Mouse (Mus musculus) heart, adult 2 months (tissue): Measurements from ENCODE around the gene Runx1. TPM values are rescaled to one million over a fixed set of nuclear protein-coding genes. Genes with fewer than 3 reads are reported as not detected.

Source experiments
- DNase-seq, 2 experiments: peaks; one replicate each; pipeline ENCODE4 v3.0.0; 2021
- H3K27ac ChIP-seq: fragments of 200-600 bp; 2 replicates; pipeline ENCODE4 v1.8.1; 2022
- H3K27me3 ChIP-seq: fragments of 200-500 bp; 2 replicates; pipeline ENCODE4 v1.6.1; 2012; ENCODE audit warnings: mild to moderate bottlenecking, low read length, inconsistent platforms, mixed read lengths; ENCODE audit not compliant: control insufficient read depth, insufficient read depth
- H3K36me3 ChIP-seq: fragments of 200-500 bp; 2 replicates; pipeline ENCODE4 v1.6.1; 2012; ENCODE audit warnings: low read length, inconsistent platforms; ENCODE audit not compliant: control insufficient read depth, insufficient read depth
- H3K4me1 ChIP-seq: fragments of 200-500 bp; 2 replicates; pipeline ENCODE4 v1.6.1; 2011; ENCODE audit warnings: low read length; ENCODE audit not compliant: control insufficient read depth, insufficient read depth
- H3K4me3 ChIP-seq: fragments of 200-600 bp; 2 replicates; pipeline ENCODE4 v1.8.1; 2022
- H3K79me2 ChIP-seq: fragments of 200-500 bp; replicated peaks from 2 replicates; pipeline ENCODE4 v1.6.1; 2012; ENCODE audit warnings: mild to moderate bottlenecking, inconsistent platforms, low read length, moderate library complexity, mixed read lengths; ENCODE audit not compliant: control insufficient read depth, insufficient read depth
- H3K9ac ChIP-seq: fragments of 200-500 bp; 2 replicates; pipeline ENCODE4 v1.6.1; 2012; ENCODE audit warnings: low read depth, mild to moderate bottlenecking, control low read depth, inconsistent platforms, low read length, mixed read lengths
- CTCF ChIP-seq: fragments of 200-600 bp; IDR thresholded peaks from 2 replicates; pipeline ENCODE4 v1.8.1; 2022; ENCODE audit warnings: antibody characterized with exemption, mild to moderate bottlenecking, moderate library complexity
- EP300 ChIP-seq: fragments of 200-500 bp; IDR thresholded peaks from 2 replicates; pipeline ENCODE4 v1.6.1; 2011; ENCODE audit warnings: low read depth, low read length, control low read depth; ENCODE audit not compliant: insufficient read depth
- POLR2A ChIP-seq: fragments of 200-500 bp; IDR thresholded peaks from 2 replicates; pipeline ENCODE4 v1.6.1; 2011; ENCODE audit warnings: mild to moderate bottlenecking, low read depth, low read length, control low read depth; ENCODE audit not compliant: insufficient read depth
- WGBS: fragments of 180-500 bp; shearing (Covaris S2); methylation state at CpG from one replicate; pipeline ENCODE4 v1.1.7; 2018; 5-methylcytosine and 5-hydroxymethylcytosine counted together
- intact Hi-C: fragments of 180-260 bp; cut with DNase I; formaldehyde crosslinking; loops from one replicate; pipeline ENCODE4 v1.15.1; 2025
- polyA plus RNA-seq: library from polyadenylated mRNA; depleted of rRNA; stranded (reverse); fragments of >200 nt; gene quantifications from 2 replicates; pipeline ENCODE4 v1.2.3, GENCODE M21; 2012
- total RNA-seq, 2 experiments: library from RNA; stranded (reverse); gene quantifications; 2 replicates each; pipeline ENCODE4 v1.2.3; 2021

The Runx1 gene
- total and polyA plus RNA-seq, 3 experiments: 1.8 to 2.4 (median 2.1) TPM

DNA sequence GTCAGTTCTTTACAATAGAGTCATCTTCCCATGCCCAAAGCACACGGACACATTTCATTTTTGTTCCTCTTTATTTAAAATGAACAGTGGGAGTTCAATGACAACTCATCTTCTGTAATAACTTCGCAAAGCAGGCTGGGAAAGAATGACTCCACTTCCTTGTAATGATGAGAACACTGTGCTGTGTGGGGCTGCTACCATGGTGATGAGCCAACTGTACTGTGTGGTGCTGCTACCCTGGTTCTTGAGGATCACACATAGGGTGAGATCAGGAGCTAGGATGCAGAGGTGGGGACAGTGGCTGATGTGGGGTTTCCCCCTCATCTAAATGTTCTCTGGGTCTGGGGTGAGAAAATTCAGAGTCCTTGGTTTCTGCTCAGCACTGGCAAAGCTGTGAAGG is 38.2 kb upstream of the Runx1 start:
- no peak overlapping the region for H3K27ac ChIP-seq
- no peaks in the 10 kb centered on the region for H3K27me3 ChIP-seq
- peaks cover 2% of the 10 kb centered on the region for H3K4me1 ChIP-seq
- H3K36me3 ChIP-seq: no peaks in the 10 kb centered on the region
- no peak overlapping the region for H3K4me3 ChIP-seq
- no peak for TF ChIP-seq POLR2A
- TF ChIP-seq EP300: no peak
- no peak for TF ChIP-seq CTCF
- no peaks in the 10 kb centered on the region for H3K79me2 ChIP-seq
- WGBS: 58% methylated on average over 2 of the region's 2 CpGs
- H3K9ac ChIP-seq: no peak overlapping the region
- DNase-seq: no peak
- intact Hi-C loops: no loop called here

DNA sequence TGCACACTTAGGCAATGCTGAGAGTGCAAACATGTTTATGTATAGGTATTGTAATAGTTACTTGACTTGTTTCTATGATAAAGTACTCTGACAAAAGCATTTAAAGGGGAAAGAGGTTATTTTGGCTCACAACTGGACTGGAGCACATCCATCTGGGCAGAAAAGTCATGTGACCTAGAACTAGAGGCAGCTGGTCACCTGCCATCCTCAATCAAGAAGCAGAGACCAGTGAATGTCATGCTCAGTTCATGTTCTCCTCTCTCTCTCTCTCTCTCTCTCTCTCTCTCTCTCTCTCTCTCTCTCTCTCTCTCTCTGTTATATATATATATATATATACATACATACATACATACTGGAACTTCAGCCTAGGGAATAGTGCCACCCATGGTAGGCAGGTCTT is 37.2 kb upstream of the Runx1 start:
- Histone ChIP-seq H3K4me3 (no peak overlapping the region), H3K27me3 (no peaks in the 10 kb centered on the region), H3K79me2 (no peaks in the 10 kb centered on the region), H3K9ac (no peak overlapping the region), H3K36me3 (no peaks in the 10 kb centered on the region), H3K4me1 (peaks cover 2% of the 10 kb centered on the region), H3K27ac (no peak overlapping the region)
- TF ChIP-seq EP300: no peak
- no peak for TF ChIP-seq POLR2A
- TF ChIP-seq CTCF: no peak
- no peak for DNase-seq
- intact Hi-C loops: no loop called here

DNA sequence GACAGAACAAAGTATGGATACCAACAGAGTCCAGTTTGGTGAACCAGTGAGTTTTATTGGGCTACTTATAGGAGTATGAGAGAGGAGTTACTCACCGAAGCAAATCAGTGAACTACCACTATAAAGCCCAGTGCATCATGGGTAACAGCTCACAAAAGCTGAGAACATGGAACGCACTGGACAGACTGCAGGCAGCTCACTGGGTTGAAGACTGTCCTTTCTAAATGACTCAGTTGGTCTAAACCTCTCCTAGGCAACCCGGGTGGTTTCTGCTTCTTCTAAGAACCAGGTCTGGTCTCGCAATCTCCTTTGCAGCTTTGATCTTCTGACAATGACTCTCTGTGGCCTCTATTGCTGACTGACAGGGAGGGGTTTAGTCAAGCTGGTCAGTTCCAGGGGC is 36.5 kb upstream of the Runx1 start:
- Histone ChIP-seq H3K4me1 (peaks cover 2% of the 10 kb centered on the region), H3K27ac (no peak overlapping the region), H3K9ac (no peak overlapping the region), H3K27me3 (no peaks in the 10 kb centered on the region), H3K79me2 (no peaks in the 10 kb centered on the region), H3K4me3 (no peak overlapping the region), H3K36me3 (no peaks in the 10 kb centered on the region)
- intact Hi-C loops: no loop called here
- WGBS: 88% methylated on average over 4 of the region's 4 CpGs
- no peak for TF ChIP-seq EP300
- TF ChIP-seq POLR2A: no peak
- TF ChIP-seq CTCF: no peak
- DNase-seq: no peak

DNA sequence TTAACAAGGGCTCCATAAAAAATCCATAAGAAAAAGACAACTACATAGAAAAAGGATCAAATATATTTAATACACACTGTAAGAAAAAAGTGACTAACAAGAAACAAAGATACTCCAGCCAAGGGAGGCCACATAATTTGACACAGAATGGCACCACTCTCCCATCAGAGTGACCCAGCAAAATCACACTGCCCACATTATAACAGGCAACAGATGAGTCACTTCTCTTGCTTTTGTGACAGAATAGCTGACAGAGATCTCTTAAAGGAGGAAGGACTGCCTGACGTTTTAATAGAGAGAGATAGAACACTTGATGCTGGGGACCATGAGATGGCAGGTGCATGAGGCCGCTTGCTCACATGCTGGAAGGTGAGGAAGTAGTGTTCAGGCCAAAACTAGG is 35.6 kb upstream of the Runx1 start:
- Histone ChIP-seq H3K4me3 (no peak overlapping the region), H3K27ac (no peak overlapping the region), H3K79me2 (no peaks in the 10 kb centered on the region), H3K4me1 (no peaks in the 10 kb centered on the region), H3K27me3 (no peaks in the 10 kb centered on the region), H3K36me3 (no peaks in the 10 kb centered on the region), H3K9ac (no peak overlapping the region)
- 52% methylated on average over 2 of the region's 2 CpGs for WGBS
- DNase-seq: no peak
- TF ChIP-seq CTCF: no peak
- no peak for TF ChIP-seq EP300
- TF ChIP-seq POLR2A: no peak
- intact Hi-C loops: no loop called here

DNA sequence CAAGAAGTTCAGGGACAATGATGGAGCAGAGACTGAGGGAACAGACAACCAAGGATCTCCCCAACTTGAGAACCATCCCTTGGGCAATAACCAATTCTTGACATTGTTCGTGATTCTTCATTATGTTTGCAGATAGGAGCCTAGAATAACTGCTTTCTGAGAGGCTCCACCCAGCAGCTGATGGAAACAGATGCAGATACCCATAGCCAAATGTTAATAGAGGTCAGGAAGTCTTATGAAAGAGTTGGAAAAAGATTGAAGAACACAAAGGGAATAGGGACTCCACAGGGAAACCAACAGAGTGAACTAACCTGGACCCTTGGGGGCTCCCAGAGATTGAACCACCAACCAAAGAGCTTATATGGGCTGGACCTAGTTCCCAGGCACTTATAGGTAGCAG is 34.7 kb upstream of the Runx1 start:
- DNase-seq: no peak
- Histone ChIP-seq H3K27ac (no peak overlapping the region), H3K4me3 (no peak overlapping the region), H3K27me3 (no peaks in the 10 kb centered on the region), H3K36me3 (no peaks in the 10 kb centered on the region), H3K9ac (no peak overlapping the region), H3K79me2 (no peaks in the 10 kb centered on the region), H3K4me1 (no peaks in the 10 kb centered on the region)
- no peak for TF ChIP-seq CTCF
- TF ChIP-seq POLR2A: no peak
- TF ChIP-seq EP300: no peak
- intact Hi-C loops: no loop called here
- 41% methylated on average over 1 of the region's 1 CpGs for WGBS

DNA sequence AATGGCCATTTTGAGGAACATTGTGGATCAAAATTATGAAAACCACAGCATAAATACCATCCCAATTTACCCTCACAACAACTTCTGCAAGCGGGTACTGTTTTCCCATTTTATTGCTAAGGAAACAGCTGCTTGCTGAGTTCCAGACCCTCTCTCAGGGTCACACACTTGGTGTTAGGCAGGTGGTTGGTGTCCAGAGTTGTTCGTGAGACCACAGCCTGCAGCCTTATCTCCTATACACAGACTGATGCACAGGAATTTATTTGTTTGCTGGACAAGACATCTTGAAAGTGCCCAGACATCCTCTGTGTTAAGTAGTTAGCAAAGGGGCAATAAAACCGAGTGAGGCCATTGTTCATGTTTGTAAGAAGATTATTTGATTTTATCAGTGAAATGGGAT is 30.8 kb upstream of the Runx1 start:
- Histone ChIP-seq H3K36me3 (no peaks in the 10 kb centered on the region), H3K4me3 (no peak overlapping the region), H3K79me2 (no peaks in the 10 kb centered on the region), H3K27ac (no peak overlapping the region), H3K4me1 (no peaks in the 10 kb centered on the region), H3K27me3 (no peaks in the 10 kb centered on the region), H3K9ac (no peak overlapping the region)
- TF ChIP-seq CTCF (no peak), POLR2A (no peak), EP300 (no peak)
- intact Hi-C loops: no loop called here
- DNase-seq: no peak
- WGBS: 61% methylated on average over 3 of the region's 3 CpGs
